Mouse (Mus musculus) small intestine, adult 2 months (tissue): ENCODE results near the gene Terf2ip. TPM values are rescaled to one million over a fixed set of nuclear protein-coding genes. Genes with fewer than 3 reads are reported as not detected.

Experiments
- H3K27ac ChIP-seq: fragments of 200-500 bp; 2 replicates; pipeline ENCODE4 v1.5.1; 2012; ENCODE audit warnings: low read depth, low read length, control low read depth, inconsistent platforms; ENCODE audit not compliant: insufficient read depth
- H3K27me3 ChIP-seq: fragments of 200-500 bp; 2 replicates; pipeline ENCODE4 v1.6.1; 2012; ENCODE audit warnings: mild to moderate bottlenecking, moderate library complexity, low read length, inconsistent platforms; ENCODE audit not compliant: control insufficient read depth, insufficient read depth
- H3K36me3 ChIP-seq: fragments of 200-500 bp; 2 replicates; pipeline ENCODE4 v1.6.1; 2012; ENCODE audit warnings: mild to moderate bottlenecking, low read length, control low read depth, inconsistent platforms; ENCODE audit not compliant: control insufficient read depth, insufficient read depth
- H3K4me1 ChIP-seq: fragments of 200-500 bp; 2 replicates; pipeline ENCODE4 v1.6.1; 2012; ENCODE audit warnings: low read length, inconsistent platforms, mixed read lengths; ENCODE audit not compliant: control insufficient read depth, insufficient read depth, insufficient read length
- H3K4me3 ChIP-seq: fragments of 200-500 bp; 2 replicates; pipeline ENCODE4 v1.5.1; 2012; ENCODE audit warnings: low read depth, mild to moderate bottlenecking, control low read depth, inconsistent platforms, low read length, moderate library complexity
- CTCF ChIP-seq: fragments of 200-500 bp; IDR thresholded peaks from 2 replicates; pipeline ENCODE4 v1.5.1; 2012; ENCODE audit warnings: low read depth, mild to moderate bottlenecking, control low read depth, inconsistent platforms, low read length, moderate library complexity, mixed read lengths; ENCODE audit not compliant: insufficient replicate concordance, insufficient read length; ENCODE audit errors: extremely low read depth
- POLR2A ChIP-seq: fragments of 200-500 bp; IDR thresholded peaks from 2 replicates; pipeline ENCODE4 v1.6.1; 2012; ENCODE audit warnings: low read depth, mild to moderate bottlenecking, control low read depth, inconsistent platforms, low read length, moderate library complexity
- WGBS: fragments of 180-500 bp; shearing (Covaris S2); methylation state at CpG from one replicate; pipeline ENCODE4 v1.1.7; 2018; 5-methylcytosine and 5-hydroxymethylcytosine counted together
- polyA plus RNA-seq: library from polyadenylated mRNA; depleted of rRNA; stranded (reverse); fragments of >200 nt; gene quantifications from 2 replicates; pipeline ENCODE4 v1.2.3, GENCODE M21; 2012

Gene Terf2ip
- polyA plus RNA-seq, 1 experiment, result 6.8 TPM

GRCm38 (mm10) chr8:111967246-111967870, 43.8 kb upstream of the Terf2ip start:
- WGBS, result 79% methylated on average over 5 of the region's 5 CpGs
- Histone ChIP-seq H3K4me3 (no peak overlapping the region), H3K27ac (no peak overlapping the region), H3K4me1 (no peaks in the 10 kb centered on the region), H3K27me3 (no peaks in the 10 kb centered on the region), H3K36me3 (no peaks in the 10 kb centered on the region; the same call in 1 of the 2 replicates)
- TF ChIP-seq POLR2A (no peak), CTCF (no peak)

- Histone ChIP-seq H3K27ac (no peak overlapping the region), H3K4me3 (no peak overlapping the region), H3K27me3 (no peaks in the 10 kb centered on the region), H3K36me3 (no peaks in the 10 kb centered on the region; the same call in 1 of the 2 replicates), H3K4me1 (no peaks in the 10 kb centered on the region)
- TF ChIP-seq POLR2A (no peak), CTCF (no peak)
- WGBS, result 88% methylated on average over 10 of the region's 10 CpGs
These were observed 42.7 kb upstream of the Terf2ip start for GRCm38 (mm10) chr8:111968541-111968940.

- no peaks in the 10 kb centered on the region for H3K4me1 ChIP-seq
- H3K4me3 ChIP-seq, result no peak overlapping the region
- no peaks in the 10 kb centered on the region; the same call in 1 of the 2 replicates for H3K36me3 ChIP-seq
- TF ChIP-seq POLR2A (no peak), CTCF (no peak)
- H3K27ac ChIP-seq, result no peak overlapping the region
- no peaks in the 10 kb centered on the region for H3K27me3 ChIP-seq
- WGBS, result 73% methylated on average over 5 of the region's 5 CpGs
These were observed 42.2 kb upstream of the Terf2ip start for GRCm38 (mm10) chr8:111968991-111969390.

GRCm38 (mm10) chr8:111974138-111974537, 37.1 kb upstream of the Terf2ip start:
- H3K4me1 ChIP-seq, result peaks cover 5% of the 10 kb centered on the region; the same call in 1 of the 2 replicates
- H3K27ac ChIP-seq, result no peak overlapping the region
- TF ChIP-seq POLR2A, result no peak
- peaks cover 10% of the 10 kb centered on the region; the same call in 1 of the 2 replicates for H3K36me3 ChIP-seq
- H3K4me3 ChIP-seq, result no peak overlapping the region
- no peaks in the 10 kb centered on the region for H3K27me3 ChIP-seq
- 95% methylated on average over 12 of the region's 12 CpGs for WGBS

- no peak for TF ChIP-seq CTCF
- TF ChIP-seq POLR2A, result no peak
- Histone ChIP-seq H3K4me3 (no peak overlapping the region), H3K36me3 (peaks cover 11% of the 10 kb centered on the region; the same call in 1 of the 2 replicates), H3K4me1 (peaks cover 5% of the 10 kb centered on the region; the same call in 1 of the 2 replicates), H3K27ac (no peak overlapping the region), H3K27me3 (no peaks in the 10 kb centered on the region)
- 97% methylated on average over 2 of the region's 2 CpGs for WGBS
These were observed 35.5 kb upstream of the Terf2ip start for GRCm38 (mm10) chr8:111975706-111976105.

GRCm38 (mm10) chr8:111976326-111976725, 34.9 kb upstream of the Terf2ip start:
- TF ChIP-seq POLR2A (no peak), CTCF (no peak)
- H3K4me3 ChIP-seq, result no peak overlapping the region
- WGBS, result 72% methylated on average over 2 of the region's 2 CpGs
- peaks cover 11% of the 10 kb centered on the region; the same call in 1 of the 2 replicates for H3K36me3 ChIP-seq
- no peaks in the 10 kb centered on the region for H3K27me3 ChIP-seq
- H3K4me1 ChIP-seq, result peaks cover 5% of the 10 kb centered on the region; the same call in 1 of the 2 replicates
- H3K27ac ChIP-seq, result peak overlapping the region; percentile 49

GRCm38 (mm10) chr8:111978147-111978546, 33.1 kb upstream of the Terf2ip start:
- 80% methylated on average over 10 of the region's 10 CpGs for WGBS
- H3K4me3 ChIP-seq, result no peak overlapping the region

More at GRCm38 (mm10) chr8:111978147-111978546, 33.1 kb upstream of the Terf2ip start:
- Histone ChIP-seq H3K27ac (no peak overlapping the region), H3K27me3 (no peaks in the 10 kb centered on the region), H3K4me1 (peaks cover 5% of the 10 kb centered on the region; the same call in 1 of the 2 replicates), H3K36me3 (peaks cover 11% of the 10 kb centered on the region; the same call in 1 of the 2 replicates)
- TF ChIP-seq POLR2A (no peak), CTCF (no peak)
